Mouse (Mus musculus) kidney, postnatal 14 days (tissue): ENCODE measurements at regions not wholly inside any gene's neighbourhood (a gene's known extent, or its start where the extent isn't known, plus 50 kb on each side); places are given as distances from the start of the nearest gene placed in this dataset.

Experiments
- DNase-seq: peaks from one replicate; pipeline ENCODE4 v3.0.0; 2022; ENCODE audit warnings: mixed read lengths

GRCm38 (mm10) chr14:97440326-97440725 is 729.2 kb downstream of the Dach1 start:
- DNase-seq: no peak

- DNase-seq: no peak
Observed at GRCm38 (mm10) chr14:97435453-97436233, 733.9 kb downstream of the Dach1 start.

- DNase-seq: no peak
Observed at GRCm38 (mm10) chr14:97431221-97431620, 738.3 kb downstream of the Dach1 start.

GRCm38 (mm10) chr14:97403176-97403795 is 766.3 kb downstream of the Dach1 start:
- DNase-seq: no peak

- no peak for DNase-seq
Observed at GRCm38 (mm10) chr14:97396385-97396784, 773.2 kb downstream of the Dach1 start.

GRCm38 (mm10) chr14:97395750-97396377 is 773.7 kb downstream of the Dach1 start:
- DNase-seq: no peak

- DNase-seq: no peak
Observed at GRCm38 (mm10) chr14:97389005-97389404, 780.6 kb downstream of the Dach1 start.

GRCm38 (mm10) chr14:97380131-97380530 is 789.4 kb downstream of the Dach1 start:
- no peak for DNase-seq

- DNase-seq: no peak
Observed at GRCm38 (mm10) chr14:97356915-97357314, 812.6 kb downstream of the Dach1 start.

- no peak for DNase-seq
Observed at GRCm38 (mm10) chr14:97347970-97348369, 821.6 kb downstream of the Dach1 start.

GRCm38 (mm10) chr14:97331388-97331787 is 812.5 kb upstream of the Klhl1 start:
- peak; percentile 12 for DNase-seq

GRCm38 (mm10) chr14:97329979-97330378 is 811.1 kb upstream of the Klhl1 start:
- DNase-seq: no peak

GRCm38 (mm10) chr14:97293109-97293508 is 774.2 kb upstream of the Klhl1 start:
- no peak for DNase-seq

GRCm38 (mm10) chr14:97287447-97287846 is 768.5 kb upstream of the Klhl1 start:
- DNase-seq: no peak

- DNase-seq: no peak
Observed at GRCm38 (mm10) chr14:97258461-97258860, 739.6 kb upstream of the Klhl1 start.
